Mouse (Mus musculus) cerebellum, adult 2 months (tissue): ENCODE data around the gene Spint2.

ENCODE experiments used
- CTCF ChIP-seq: fragments of 200-500 bp; IDR thresholded peaks from 2 replicates; pipeline ENCODE4 v1.5.1; 2011; ENCODE audit warnings: low read depth, mild to moderate bottlenecking, control low read depth, low read length, moderate library complexity, borderline replicate concordance; ENCODE audit not compliant: insufficient read depth
- POLR2A ChIP-seq: fragments of 200-500 bp; IDR thresholded peaks from 2 replicates; pipeline ENCODE4 v1.6.1; 2011; ENCODE audit warnings: low read length, control low read depth, borderline replicate concordance; ENCODE audit not compliant: insufficient read depth

DNA sequence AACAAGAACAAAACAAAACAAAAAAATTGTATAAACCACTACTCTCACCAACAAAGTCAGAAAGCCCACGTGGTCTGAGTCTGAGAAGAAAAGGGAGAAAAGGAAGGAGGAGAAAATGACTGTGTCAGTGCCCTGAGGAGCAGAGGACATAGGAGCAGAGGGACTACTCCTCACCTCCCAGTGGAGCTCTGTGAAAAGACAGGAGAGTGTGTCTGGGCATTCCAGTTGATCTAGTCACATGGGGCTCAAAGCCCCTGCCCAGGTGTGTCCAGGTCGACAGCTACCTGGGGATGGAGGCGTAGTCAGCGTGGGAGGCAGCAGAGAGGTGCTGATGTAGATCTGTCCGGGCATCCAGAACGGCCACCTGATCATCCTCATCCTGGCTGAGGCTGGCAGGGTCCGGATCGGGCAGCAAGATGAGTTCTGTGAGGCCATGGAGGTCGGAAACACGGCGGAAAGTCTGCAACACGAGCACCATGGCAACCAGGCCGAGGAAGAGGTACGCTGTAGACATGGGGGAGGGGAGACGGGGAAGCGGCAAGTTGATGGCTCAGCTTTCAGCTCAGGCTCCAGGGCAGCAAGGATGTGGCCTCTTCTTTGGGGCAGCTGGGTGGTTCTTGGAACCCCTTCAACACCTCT, 56.8 kb downstream of the Spint2 start:
- no peak for TF ChIP-seq CTCF
- TF ChIP-seq POLR2A = no peak
